13 mouse cellular contexts compared by ENCODE assay signal in the genomic region with DNA sequence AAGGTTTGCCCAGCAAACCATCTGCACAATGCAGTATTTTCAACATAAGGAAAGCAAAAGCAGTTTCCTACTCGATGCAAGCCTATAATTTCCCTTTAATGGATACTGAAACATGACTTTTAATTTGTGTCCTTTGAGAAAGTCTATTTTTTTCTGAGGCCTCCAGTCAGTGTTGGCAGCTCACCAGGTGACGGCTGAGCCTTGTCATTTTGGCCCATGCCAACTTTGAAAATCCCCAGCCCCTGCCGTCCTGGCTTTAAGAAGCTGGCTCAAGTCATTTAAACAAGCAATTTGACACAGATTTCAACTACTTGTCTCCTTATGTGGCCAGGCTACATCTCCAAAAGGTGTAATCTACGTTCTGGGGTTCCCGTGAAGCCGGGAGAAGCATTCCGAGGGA.
A peak's percentile ranks its signal among the peaks of the same experiment; 100 is the strongest.
DNase-seq lines count a peak whose midpoint lies in the region; ATAC-seq lines count a peak whose summit lies in the region.
"Had no signal": no experiment of that assay in that cellular context is flagged by ENCODE, and none has a peak within 500 bp of the region (broad histone marks: within the 10 kb centered on the region; RNA-seq: fewer than 3 reads in every experiment).

No protein-coding gene starts in this region.

- WGBS in heart, embryonic 13.5 days: 50% methylated on average over 7 of the region's 7 CpGs
- WGBS in limb, embryonic 15.5 days: 45% methylated on average over 7 of the region's 7 CpGs
- WGBS in limb, embryonic 10.5 days: 67% methylated on average over 7 of the region's 7 CpGs

- no peak for ATAC-seq in heart, embryonic 13.5 days (ENCODE audit: extremely low read depth, insufficient number of reproducible peaks, low FRiP score, low TSS enrichment)
- no peak for ATAC-seq in limb, embryonic 15.5 days (ENCODE audit: insufficient number of reproducible peaks, low FRiP score, low TSS enrichment, low read depth)
- ATAC-seq: inflammation-experienced regulatory T-cells, adult 6 months had no signal

- no peak overlapping the region for H3K9ac ChIP-seq in heart, embryonic 13.5 days
- H3K9ac ChIP-seq in limb, embryonic 15.5 days: no peak overlapping the region
- H3K9ac ChIP-seq: liver, embryonic 15.5 days; midbrain, embryonic 12.5 days had no signal

- no peak overlapping the region for H3K4me3 ChIP-seq in heart, embryonic 13.5 days
- no peak overlapping the region for H3K4me3 ChIP-seq in limb, embryonic 15.5 days
- H3K4me3 ChIP-seq in limb, embryonic 10.5 days: no peak overlapping the region
- H3K4me3 ChIP-seq: liver, embryonic 15.5 days; midbrain, embryonic 12.5 days had no signal

- DNase-seq in heart, adult 9 months (ENCODE audit: low spot score in 2 of 2): no peak
- no peak for DNase-seq in limb, embryonic 10.5 days (ENCODE audit: low spot score)
- peak; percentile 47 for DNase-seq in adrenal gland, postnatal 25 days
- DNase-seq in cerebellum, postnatal 25 days: peak; percentile 45 to 65
- no peak for DNase-seq in thymus, postnatal 14 days
- DNase-seq in gastrocnemius, adult 18-20 months (ENCODE audit: low spot score): no peak
- DNase-seq: kidney, postnatal 36 days; thymus, adult 18-20 months had no signal

- no peaks in the 10 kb centered on the region for H3K9me3 ChIP-seq in heart, embryonic 13.5 days
- H3K9me3 ChIP-seq in limb, embryonic 15.5 days: no peaks in the 10 kb centered on the region
- no peaks in the 10 kb centered on the region for H3K9me3 ChIP-seq in limb, embryonic 10.5 days (replicated peaks)
- H3K9me3 ChIP-seq: liver, embryonic 15.5 days; midbrain, embryonic 12.5 days had no signal

- no peaks in the 10 kb centered on the region for H3K36me3 ChIP-seq in heart, embryonic 13.5 days
- no peaks in the 10 kb centered on the region for H3K36me3 ChIP-seq in limb, embryonic 15.5 days
- no peaks in the 10 kb centered on the region for H3K36me3 ChIP-seq in limb, embryonic 10.5 days
- H3K36me3 ChIP-seq: liver, embryonic 15.5 days; midbrain, embryonic 12.5 days had no signal

- H3K4me1 ChIP-seq in heart, embryonic 13.5 days: peaks cover 8% of the 10 kb centered on the region
- H3K4me1 ChIP-seq in limb, embryonic 15.5 days: peaks cover 8% of the 10 kb centered on the region
- peaks cover 22% of the 10 kb centered on the region for H3K4me1 ChIP-seq in limb, embryonic 10.5 days
- H3K4me1 ChIP-seq: liver, embryonic 15.5 days had no signal

- no peaks in the 10 kb centered on the region for H3K27me3 ChIP-seq in heart, embryonic 13.5 days (replicated peaks)
- H3K27me3 ChIP-seq in limb, embryonic 15.5 days: no peaks in the 10 kb centered on the region
- H3K27me3 ChIP-seq in limb, embryonic 10.5 days (ENCODE audit: low read depth, poor library complexity, severe bottlenecking): no peaks in the 10 kb centered on the region
- H3K27me3 ChIP-seq: liver, embryonic 15.5 days had no signal

- no peak overlapping the region for H3K27ac ChIP-seq in heart, embryonic 13.5 days (replicated peaks)
- H3K27ac ChIP-seq in limb, embryonic 15.5 days: peak overlapping the region; percentile 47; the same call in 1 of the 2 replicates
- no peak overlapping the region for H3K27ac ChIP-seq in limb, embryonic 10.5 days
- H3K27ac ChIP-seq: liver, embryonic 15.5 days; midbrain, embryonic 12.5 days had no signal

- H3K4me2 ChIP-seq in heart, embryonic 13.5 days: peak overlapping the region; percentile 23
- H3K4me2 ChIP-seq in limb, embryonic 15.5 days: no peak overlapping the region
- H3K4me2 ChIP-seq: liver, embryonic 15.5 days; midbrain, embryonic 12.5 days had no signal

Comparison
In these comparisons a context has a peak if more than half of its experiments do, and no peak if none do; other contexts are left out.
1. DNase-seq: peak in adrenal gland, postnatal 25 days (single experiment) and cerebellum, postnatal 25 days (2 of 2); none in heart, adult 9 months (0 of 2), limb, embryonic 10.5 days (single experiment), thymus, postnatal 14 days (single experiment) and gastrocnemius, adult 18-20 months (single experiment).